Mouse (Mus musculus): ENCODE results near the gene Nr2f2. TPM values are rescaled to one million over a fixed set of nuclear protein-coding genes. Genes with fewer than 3 reads are reported as not detected.

The Nr2f2 gene
- total RNA-seq, 4 experiments from 2014 or later: 20.1 to 32.6 (median 27.2) TPM

GRCm38 (mm10) chr7:70332926-70333664 lies 33.4 kb downstream of the Nr2f2 start:
- no peak for DNase-seq (ENCODE audit: low spot score in 2 of 2)

- no peak for DNase-seq (ENCODE audit: low spot score in 2 of 2)
Measured at GRCm38 (mm10) chr7:70332064-70332850, 34.3 kb downstream of the Nr2f2 start.

DNA sequence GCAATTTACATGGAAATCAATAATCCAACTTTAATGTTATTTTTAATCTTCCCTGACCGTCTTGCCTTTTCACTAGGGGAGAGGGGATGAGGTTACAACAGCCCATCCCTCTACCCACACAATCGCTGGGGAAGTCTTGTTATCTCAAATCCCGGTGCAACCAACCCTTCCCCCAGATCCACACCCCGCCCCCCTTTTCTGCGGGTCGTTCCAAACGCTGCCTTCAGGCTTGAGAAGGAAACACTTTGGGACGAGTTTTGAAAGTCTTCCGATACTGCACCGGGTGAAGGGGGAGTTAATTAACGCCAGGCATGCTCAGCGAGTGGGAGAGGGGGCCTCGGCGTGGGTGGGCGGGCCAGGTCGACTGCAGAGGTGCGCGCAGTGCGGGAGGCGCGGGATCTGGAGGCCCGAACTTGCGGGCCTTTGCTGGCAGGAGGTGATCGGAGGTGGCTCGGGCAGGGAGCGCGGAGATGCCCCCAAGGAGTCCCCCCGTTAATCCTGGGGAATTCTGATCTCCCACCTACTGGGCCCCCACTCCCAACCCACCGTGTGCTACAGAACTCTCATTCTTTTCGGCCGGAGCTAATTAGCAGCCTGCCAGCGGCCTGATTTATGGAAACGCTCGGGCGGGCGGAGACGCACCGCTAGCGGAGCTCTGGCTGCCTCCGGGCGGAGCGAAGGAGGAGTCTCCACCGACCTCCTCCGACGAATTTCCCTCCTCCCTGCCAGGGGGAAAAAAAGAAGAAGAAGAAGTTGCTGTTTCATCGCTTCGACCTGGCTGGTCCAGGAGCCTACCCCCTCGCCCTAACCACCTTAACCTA lies 35.1 kb downstream of the Nr2f2 start:
- DNase-seq (ENCODE audit: low spot score in 2 of 2): no peak

DNA sequence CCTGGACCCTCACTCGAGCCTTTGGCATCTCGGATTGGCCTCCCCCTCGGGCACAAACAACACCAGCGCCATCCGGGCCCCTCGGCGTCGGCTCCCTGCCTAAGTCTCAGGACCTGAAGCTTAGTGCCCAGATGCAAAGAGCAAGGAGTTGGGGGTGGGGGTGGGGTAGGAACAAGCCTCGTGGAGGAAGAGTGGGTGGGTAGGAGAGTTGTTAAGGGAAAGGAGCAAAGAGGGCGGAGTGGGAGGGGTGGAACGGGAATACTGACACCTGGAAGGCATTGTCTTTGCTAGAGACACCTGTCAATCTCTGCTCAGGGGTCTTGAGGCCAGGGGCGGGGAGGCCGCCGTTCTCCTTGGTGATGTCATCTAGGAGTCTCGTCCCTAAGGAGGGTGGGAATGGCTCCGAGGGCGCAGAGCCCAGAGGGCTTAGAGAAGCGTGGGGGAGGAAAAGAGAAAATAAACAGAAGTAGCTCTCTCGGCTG lies 35.7 kb downstream of the Nr2f2 start:
- no peak for DNase-seq (ENCODE audit: low spot score in 2 of 2)

- DNase-seq (ENCODE audit: low spot score in 2 of 2): no peak
Measured at GRCm38 (mm10) chr7:70330207-70330562, 36.4 kb downstream of the Nr2f2 start.

DNA sequence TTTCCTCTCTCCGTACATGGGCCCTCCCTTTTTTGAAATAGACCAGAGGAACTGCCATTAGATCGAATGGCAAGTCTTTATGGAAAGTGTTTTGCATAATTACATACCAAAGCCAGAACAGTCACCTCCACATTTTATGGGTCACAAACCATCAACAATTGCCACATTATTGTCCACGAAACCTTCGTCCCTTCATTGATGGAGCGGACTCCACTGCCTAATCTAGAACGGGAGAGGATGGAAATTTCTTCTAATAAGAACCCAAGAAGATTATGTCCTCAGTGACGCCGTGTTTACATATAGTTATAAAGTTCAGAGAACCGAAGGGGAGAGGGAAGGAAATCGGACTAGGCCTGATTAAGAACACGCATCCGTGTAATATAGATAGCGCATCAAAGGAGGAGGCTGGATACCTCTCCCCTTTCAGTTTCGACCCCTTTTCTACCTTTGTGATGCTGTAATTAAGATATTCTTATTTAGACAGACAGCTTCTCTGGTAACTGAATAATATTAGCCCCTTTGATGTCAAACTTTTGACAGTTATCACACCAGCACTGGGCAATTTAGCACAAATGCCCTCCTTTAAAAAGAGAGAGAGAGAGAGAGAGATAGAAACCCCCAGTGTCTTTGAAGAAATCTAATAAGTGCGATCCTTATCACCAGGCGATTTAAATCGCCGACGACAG lies 36.9 kb downstream of the Nr2f2 start:
- DNase-seq (ENCODE audit: low spot score in 2 of 2): no peak

DNA sequence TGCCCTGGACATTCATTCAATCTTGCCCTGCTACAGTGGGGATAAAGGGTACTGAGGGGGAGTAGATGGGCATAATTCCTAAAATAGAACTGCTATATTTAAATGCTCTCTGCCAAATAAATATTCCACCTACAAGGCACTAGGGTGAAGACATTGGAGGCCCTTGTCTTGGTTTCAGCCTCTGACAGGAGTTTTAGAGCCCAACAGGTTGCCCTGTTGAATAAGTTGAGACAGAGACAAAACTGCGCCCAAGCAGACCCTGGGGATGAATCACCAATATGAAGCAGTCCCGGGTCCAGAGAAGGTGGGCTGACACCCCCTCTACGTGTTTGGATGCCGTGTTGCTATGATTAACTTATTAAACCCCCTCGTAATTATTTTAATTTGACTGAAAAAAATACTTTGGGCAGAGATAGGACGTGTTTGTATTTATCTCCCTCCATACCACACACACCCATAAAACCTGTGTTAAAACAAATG lies 37.5 kb downstream of the Nr2f2 start:
- no peak for DNase-seq (ENCODE audit: low spot score in 2 of 2)

- no peak for DNase-seq (ENCODE audit: low spot score in 2 of 2)
Measured at GRCm38 (mm10) chr7:70328206-70329036, 38.1 kb downstream of the Nr2f2 start.

- DNase-seq (ENCODE audit: low spot score in 2 of 2): no peak
Measured at GRCm38 (mm10) chr7:70327191-70327590, 39.3 kb downstream of the Nr2f2 start.

- DNase-seq (ENCODE audit: low spot score in 2 of 2): no peak
Measured at GRCm38 (mm10) chr7:70326176-70327035, 40.1 kb downstream of the Nr2f2 start.

DNA sequence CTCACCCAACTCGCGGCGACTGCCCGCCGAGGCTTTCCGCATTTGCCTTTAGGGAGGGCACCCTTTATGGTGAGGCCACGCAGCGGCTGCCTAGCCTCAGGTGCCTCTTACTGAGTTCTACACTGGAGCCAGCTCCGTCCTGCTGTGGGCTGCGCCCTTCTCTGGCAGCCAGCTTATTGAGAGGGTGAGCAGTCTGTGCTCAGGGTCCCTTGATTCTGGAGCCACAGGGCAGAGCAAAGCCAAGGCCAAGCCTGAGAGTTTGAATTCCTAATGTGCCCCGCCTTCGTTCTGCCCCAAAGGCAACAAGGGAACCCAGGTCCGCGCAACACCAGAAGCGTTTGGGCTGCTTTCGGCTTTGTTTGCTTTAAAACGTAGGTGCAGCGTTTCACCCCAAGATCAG lies 41.2 kb downstream of the Nr2f2 start:
- DNase-seq (ENCODE audit: low spot score in 2 of 2): no peak

DNA sequence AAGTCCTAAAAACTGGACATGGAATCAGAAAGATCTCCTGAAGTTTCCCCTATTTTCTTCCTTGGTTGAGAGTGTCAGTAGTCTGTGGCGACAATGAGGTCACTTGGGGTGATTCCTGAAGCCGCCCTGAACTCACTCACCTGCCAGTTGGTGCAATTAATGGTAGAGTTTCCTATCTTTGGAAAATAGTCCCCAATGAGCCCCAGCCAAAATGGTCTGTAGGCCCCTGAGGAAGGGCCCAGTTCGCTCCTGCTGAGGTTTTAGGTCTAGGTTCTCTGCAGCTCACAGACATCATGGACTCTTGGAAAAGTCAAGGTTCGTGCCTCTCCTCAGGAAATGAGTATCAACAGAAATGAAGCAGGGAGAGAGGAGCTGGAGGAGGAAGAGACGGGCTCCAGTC lies 42.0 kb downstream of the Nr2f2 start:
- no peak for DNase-seq (ENCODE audit: low spot score in 2 of 2)

DNA sequence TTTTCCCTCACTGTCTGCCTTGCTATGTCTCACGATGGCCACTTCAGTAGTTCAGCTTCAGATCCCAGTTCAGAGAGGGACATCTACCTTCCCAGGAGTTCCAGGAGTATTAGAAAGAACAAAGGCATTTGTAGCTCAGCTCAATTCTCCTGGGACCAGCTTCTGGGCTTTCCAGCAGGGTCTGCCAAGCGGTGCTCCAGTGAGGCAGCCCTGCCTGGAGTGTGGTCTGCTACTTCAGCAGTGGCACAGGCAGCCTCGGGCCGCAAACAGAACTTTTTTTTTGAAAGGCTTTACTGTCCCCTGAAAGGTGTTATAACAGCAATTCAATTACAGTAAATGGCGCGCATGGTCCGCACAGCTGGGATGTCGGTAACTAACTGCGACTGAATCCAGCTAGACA lies 42.5 kb downstream of the Nr2f2 start:
- no peak for DNase-seq (ENCODE audit: low spot score in 2 of 2)

DNA sequence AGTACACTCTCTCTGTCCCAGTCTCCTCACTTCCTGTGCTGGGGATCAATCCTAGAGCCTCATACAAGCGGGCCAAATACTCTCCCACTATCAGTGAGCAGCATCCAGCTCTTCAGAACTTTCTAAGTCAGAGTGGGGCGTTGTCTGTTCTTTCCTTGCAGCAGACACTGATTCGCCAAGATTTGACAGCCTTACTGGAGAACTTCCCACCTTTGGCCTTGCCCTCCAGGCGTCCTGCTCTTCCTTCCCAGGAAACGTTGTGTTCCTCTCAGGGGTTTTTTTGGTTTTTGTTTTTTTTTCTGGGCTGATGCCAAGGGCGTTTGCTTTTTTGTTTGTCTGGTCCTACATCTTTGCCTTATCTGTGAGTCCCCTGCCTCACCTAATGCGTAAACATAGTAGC lies 60.8 kb downstream of the Nr2f2 start:
- DNase-seq (ENCODE audit: low spot score in 2 of 2): no peak

DNA sequence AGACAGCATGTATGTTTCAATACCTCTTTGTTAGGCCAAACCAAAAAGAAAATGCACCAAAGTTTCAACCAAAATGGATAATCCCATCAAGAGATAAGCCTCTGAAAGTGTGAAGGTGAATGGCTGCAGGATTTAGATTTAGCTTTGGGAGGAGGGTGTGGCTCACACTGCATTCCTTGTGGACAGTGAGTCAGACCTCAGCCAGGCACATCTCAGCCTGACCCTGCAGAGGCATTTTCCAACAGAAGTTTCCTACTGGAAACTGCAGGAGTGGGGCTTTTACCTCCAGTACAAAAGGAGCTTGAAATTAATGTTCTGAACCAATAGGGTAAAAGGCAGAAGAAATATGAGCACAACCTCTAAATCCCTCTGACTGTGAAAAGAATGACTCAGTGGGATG lies 62.1 kb downstream of the Nr2f2 start:
- no peak for DNase-seq (ENCODE audit: low spot score in 2 of 2)
